Mouse (Mus musculus): ENCODE measurements around the gene 1700001P01Rik.

- TF ChIP-seq CTCF (IDR thresholded peaks at IDR 0.05; ENCODE audit: borderline replicate concordance, insufficient read depth, low read length) = no peak
- TF ChIP-seq POLR2A (IDR thresholded peaks at IDR 0.05; ENCODE audit: low read depth, low read length) = no peak
Measured at GRCm38 (mm10) chr11:97789727-97790126, 14.0 kb upstream of the 1700001P01Rik start.
